Mouse (Mus musculus): Measurements from ENCODE around the gene Defb36. TPM values are rescaled to one million over a fixed set of nuclear protein-coding genes. Genes with fewer than 3 reads are reported as not detected.

The Defb36 gene
- total RNA-seq, 2 experiments from 2014 or later: not detected

GRCm38 (mm10) chr2:152617374-152617773 lies 13.2 kb downstream of the Defb36 start:
- ATAC-seq (replicated peaks; ENCODE audit: low FRiP score, poor library complexity, severe bottlenecking): no peak

- no peak for ATAC-seq (replicated peaks; ENCODE audit: low FRiP score, poor library complexity, severe bottlenecking)
Measured at GRCm38 (mm10) chr2:152620367-152621134, 16.4 kb downstream of the Defb36 start.

- ATAC-seq (replicated peaks; ENCODE audit: low FRiP score, poor library complexity, severe bottlenecking): no peak
Measured at GRCm38 (mm10) chr2:152622151-152622550, 18.0 kb downstream of the Defb36 start.

GRCm38 (mm10) chr2:152622953-152623352 lies 18.8 kb downstream of the Defb36 start, which contains the start of gene Defb25:
Defb25 (minus strand) TSS chr2:152623053.
- ATAC-seq (replicated peaks; ENCODE audit: low FRiP score, poor library complexity, severe bottlenecking): no peak

- ATAC-seq (replicated peaks; ENCODE audit: low FRiP score, poor library complexity, severe bottlenecking): no peak
Measured at GRCm38 (mm10) chr2:152624566-152624965, 20.4 kb downstream of the Defb36 start.

GRCm38 (mm10) chr2:152625256-152625655 lies 21.1 kb downstream of the Defb36 start:
- no peak for ATAC-seq (replicated peaks; ENCODE audit: low FRiP score, poor library complexity, severe bottlenecking)

GRCm38 (mm10) chr2:152626774-152627591 lies 22.9 kb downstream of the Defb36 start, which contains the start of gene Rem1:
Rem1 (plus strand) TSS chr2:152626951.
- ATAC-seq (replicated peaks; ENCODE audit: low FRiP score, poor library complexity, severe bottlenecking): no peak

- no peak for ATAC-seq (replicated peaks; ENCODE audit: low FRiP score, poor library complexity, severe bottlenecking)
Measured at GRCm38 (mm10) chr2:152628066-152628465, 23.9 kb downstream of the Defb36 start.

- ATAC-seq (replicated peaks; ENCODE audit: low FRiP score, poor library complexity, severe bottlenecking): no peak
Measured at GRCm38 (mm10) chr2:152629239-152629638, 25.1 kb downstream of the Defb36 start.

GRCm38 (mm10) chr2:152629904-152630303 lies 25.8 kb downstream of the Defb36 start:
- ATAC-seq (replicated peaks; ENCODE audit: low FRiP score, poor library complexity, severe bottlenecking): no peak

- no peak for ATAC-seq (replicated peaks; ENCODE audit: low FRiP score, poor library complexity, severe bottlenecking)
Measured at GRCm38 (mm10) chr2:152633334-152633733, 29.2 kb downstream of the Defb36 start.

- ATAC-seq (replicated peaks; ENCODE audit: low FRiP score, poor library complexity, severe bottlenecking): no peak
Measured at GRCm38 (mm10) chr2:152634311-152634710, 30.2 kb downstream of the Defb36 start.

GRCm38 (mm10) chr2:152636246-152637005 lies 32.3 kb downstream of the Defb36 start:
- no peak for ATAC-seq (replicated peaks; ENCODE audit: low FRiP score, poor library complexity, severe bottlenecking)

- no peak for ATAC-seq (replicated peaks; ENCODE audit: low FRiP score, poor library complexity, severe bottlenecking)
Measured at GRCm38 (mm10) chr2:152637006-152637322, 32.8 kb downstream of the Defb36 start.

- ATAC-seq (replicated peaks; ENCODE audit: low FRiP score, poor library complexity, severe bottlenecking): no peak
Measured at GRCm38 (mm10) chr2:152637381-152637780, 33.3 kb downstream of the Defb36 start.

GRCm38 (mm10) chr2:152638865-152639264 lies 34.7 kb downstream of the Defb36 start:
- ATAC-seq (replicated peaks; ENCODE audit: low FRiP score, poor library complexity, severe bottlenecking): no peak

GRCm38 (mm10) chr2:152639406-152640113 lies 35.4 kb downstream of the Defb36 start:
- ATAC-seq (replicated peaks; ENCODE audit: low FRiP score, poor library complexity, severe bottlenecking): no peak

- ATAC-seq (replicated peaks; ENCODE audit: low FRiP score, poor library complexity, severe bottlenecking): 0 out of 2 replicates have a peak, but pooled peaks have one; percentile 14
Measured at GRCm38 (mm10) chr2:152652901-152653620, 48.9 kb downstream of the Defb36 start.
